Mouse (Mus musculus) central nervous system, embryonic 18 days (tissue): ENCODE results near the gene Bgn. TPM values are rescaled to one million over a fixed set of nuclear protein-coding genes. Genes with fewer than 3 reads are reported as not detected.

Source experiments
- polyA plus RNA-seq: library from polyadenylated mRNA; depleted of rRNA; stranded (reverse); fragments of >200 nt; gene quantifications from 2 replicates; pipeline ENCODE4 v1.2.3, GENCODE M21; 2012; rRNA removed

The Bgn gene
- polyA plus RNA-seq, result 34.7 and 51.7 TPM in 2 replicates

GRCm38 (mm10) chrX:73483484-73483810, at the start of gene Bgn:
Bgn (plus strand) TSS chrX:73483602.

GRCm38 (mm10) chrX:73435252-73435651, 48.1 kb upstream of the Bgn start, which contains the start of gene Trex2:
Trex2 (minus strand) TSS chrX:73435344.

GRCm38 (mm10) chrX:73458877-73459392, 24.5 kb upstream of the Bgn start, which contains the start of gene Haus7:
Haus7 (minus strand) TSS chrX:73459044.

Other genes starting within 250 kb of the Bgn start
- gene Xlr4c, start 240.5 kb upstream of the Bgn start, polyA plus RNA-seq, result 0.23 TPM in 1 of 2 replicates, not detected in the other
- gene Xlr3c, start 218.2 kb upstream of the Bgn start, polyA plus RNA-seq, result 0.08 and 0.12 TPM in 2 replicates
- gene Xlr5a, start 190.6 kb upstream of the Bgn start, polyA plus RNA-seq, result 0.07 TPM in 1 of 2 replicates, not detected in the other
- gene Xlr5c, start 190.6 kb upstream of the Bgn start, polyA plus RNA-seq, result not detected in 2 replicates
- not detected in 2 replicates for gene Gm45015, start 146.8 kb upstream of the Bgn start, polyA plus RNA-seq
- 20.4 and 21.9 TPM in 2 replicates for gene Zfp275, start 141.0 kb upstream of the Bgn start, polyA plus RNA-seq
- 0.16 and 0.26 TPM in 2 replicates for gene Gm18336, start 84.9 kb upstream of the Bgn start, polyA plus RNA-seq
- 2.9 and 3.0 TPM in 2 replicates for gene Zfp92, start 72.5 kb upstream of the Bgn start, polyA plus RNA-seq
- 0.26 TPM in 1 of 2 replicates, not detected in the other for gene Trex2, start 48.3 kb upstream of the Bgn start, polyA plus RNA-seq
- 46.5 and 50.4 TPM in 2 replicates for gene Haus7, start 24.6 kb upstream of the Bgn start, polyA plus RNA-seq
- gene Atp2b3, start 19.5 kb downstream of the Bgn start, polyA plus RNA-seq, result 16.9 and 17.8 TPM in 2 replicates
- gene Dusp9, start 155.8 kb downstream of the Bgn start, polyA plus RNA-seq, result 0.28 and 0.40 TPM in 2 replicates
- gene Pnck, start 176.5 kb downstream of the Bgn start, polyA plus RNA-seq, result 226 and 244 TPM in 2 replicates
- gene Slc6a8, start 189.5 kb downstream of the Bgn start, polyA plus RNA-seq, result 62.3 and 69.2 TPM in 2 replicates
- gene Bcap31, start 232.6 kb downstream of the Bgn start, polyA plus RNA-seq, result 53.9 and 62.7 TPM in 2 replicates
- gene Abcd1, start 233.0 kb downstream of the Bgn start, polyA plus RNA-seq, result 16.0 and 17.5 TPM in 2 replicates